Mouse (Mus musculus) adrenal gland, adult 2 months (tissue): Measurements from ENCODE around the gene Lamb1. TPM values are rescaled to one million over a fixed set of nuclear protein-coding genes. Genes with fewer than 3 reads are reported as not detected.

Experiments used
- DNase-seq: peaks from one replicate; pipeline ENCODE4 v3.0.0; 2021
- long read RNA-seq: library from polyadenylated mRNA; stranded (forward); transcript quantifications from one replicate; pipeline ENCODE4 v2.0.0, GENCODE M21; 2021
- polyA plus RNA-seq: library from polyadenylated mRNA; depleted of rRNA; stranded (reverse); fragments of >200 nt; gene quantifications from 2 replicates; pipeline ENCODE4 v1.2.3, GENCODE M21; 2012; rRNA removed
- total RNA-seq, 2 experiments: library from RNA; stranded (reverse); gene quantifications; 2 replicates each; pipeline ENCODE4 v1.2.3; 2021

Gene Lamb1
- total RNA-seq (100 to 1,000 TPM; 129 to 147 TPM), polyA plus RNA-seq (33.2 and 35.8 TPM in 2 replicates)
- long read RNA-seq, full-length matches to known transcripts, result 32 of 72 reads
- long read RNA-seq, partial matches to known transcripts, result 35 of 72 reads
- long read RNA-seq, other reads (novel, unspliced or antisense), result 5 of 72 reads

DNA sequence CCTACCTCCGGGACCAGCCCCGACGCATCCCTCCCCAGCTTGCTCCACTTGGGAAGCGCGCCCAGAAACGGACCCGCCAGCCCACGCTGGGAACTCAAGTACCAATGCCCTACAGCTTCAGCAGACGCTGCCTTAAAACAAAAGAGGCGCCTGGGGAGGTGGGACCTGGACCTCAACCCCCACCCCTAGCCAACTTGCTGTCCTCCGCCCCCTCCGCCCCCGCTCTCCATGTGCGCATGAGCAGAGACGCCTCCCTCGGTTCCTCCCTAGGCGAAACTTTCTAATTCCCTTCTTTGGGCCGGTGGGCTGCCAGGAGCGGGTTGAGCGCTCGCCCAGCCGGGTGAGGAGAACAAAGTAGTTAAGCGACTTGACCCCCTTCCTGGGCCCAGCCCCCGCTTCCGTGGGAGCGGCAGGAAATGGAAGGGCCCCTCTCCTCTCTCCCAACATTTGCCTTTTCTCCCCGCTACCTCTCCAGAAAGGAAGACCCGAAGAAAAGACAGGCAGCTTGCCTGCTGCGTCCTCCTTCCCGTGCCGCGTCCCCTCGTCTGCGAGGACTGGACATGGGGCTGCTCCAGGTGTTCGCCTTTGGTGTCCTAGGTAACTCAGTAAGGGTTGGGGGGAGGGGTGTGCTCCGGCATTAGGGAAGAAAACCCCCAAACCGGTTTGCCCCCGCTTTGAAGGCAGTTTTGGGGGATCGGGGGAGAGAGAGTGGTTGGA, at the start of gene Lamb1:
Gene Lamb1, plus strand, starts transcription at position 230 of the 717 bp plus-strand sequence.
- DNase-seq, result peak; percentile 91

DNA sequence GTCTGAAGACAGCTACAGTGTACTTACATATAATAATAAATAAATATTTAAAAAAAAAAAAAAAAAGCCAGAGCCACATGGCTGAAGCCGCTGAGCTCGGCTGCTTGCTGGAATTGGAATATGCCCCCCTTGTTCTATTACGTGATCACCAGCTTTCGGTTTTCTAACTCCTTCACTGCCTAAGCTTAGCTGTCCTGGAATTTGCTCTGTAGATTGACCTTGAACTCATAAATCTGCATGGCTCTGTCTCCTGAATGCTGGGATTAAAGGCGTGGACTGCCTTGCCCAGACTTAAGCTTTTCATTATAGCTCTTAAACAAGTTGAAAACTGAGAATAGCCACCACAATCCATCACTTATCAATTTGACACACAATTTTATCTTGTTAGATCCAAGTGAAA, 47.8 kb upstream of the Lamb1 start:
- DNase-seq, result peak; percentile 21

DNA sequence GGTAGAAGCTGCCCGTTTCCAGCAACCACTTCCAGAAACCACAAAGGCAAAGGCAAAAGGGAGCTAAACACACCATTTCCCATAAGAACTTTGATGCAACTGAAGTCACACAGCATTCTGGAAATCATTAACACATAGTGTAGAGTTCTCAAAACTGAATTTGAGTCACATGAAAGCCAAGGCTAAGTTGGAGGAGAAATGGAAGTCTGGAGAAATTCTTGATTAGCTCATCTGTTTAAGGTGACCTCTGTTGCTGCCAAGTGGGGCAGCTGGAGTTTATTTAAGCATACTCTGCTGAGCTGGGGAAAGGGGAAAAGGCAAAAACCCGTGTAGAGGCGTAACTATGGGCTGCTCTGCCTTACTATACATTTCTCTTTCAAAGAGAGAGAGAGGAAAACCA, 46.3 kb upstream of the Lamb1 start:
- DNase-seq, result peak; percentile 68

DNA sequence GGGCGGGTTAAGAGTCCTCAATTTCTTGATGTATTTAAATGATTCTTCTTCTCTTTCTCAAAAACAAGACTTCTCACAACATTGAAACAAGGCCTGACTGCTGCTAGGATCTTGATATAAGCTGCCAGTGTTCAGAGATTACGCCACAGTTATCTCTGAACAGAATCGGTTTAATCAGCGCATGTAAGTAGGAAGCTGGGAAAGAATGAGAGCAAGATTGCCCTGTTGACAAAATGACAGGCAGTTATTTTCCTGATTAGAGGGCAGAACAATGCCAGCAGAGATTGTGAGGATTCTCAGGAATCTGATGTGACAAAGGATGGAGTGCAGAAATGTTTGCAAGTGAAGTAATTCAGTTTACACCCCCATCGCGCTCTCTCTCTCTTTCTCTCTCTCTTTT, 43.5 kb upstream of the Lamb1 start:
- DNase-seq, result no peak

DNA sequence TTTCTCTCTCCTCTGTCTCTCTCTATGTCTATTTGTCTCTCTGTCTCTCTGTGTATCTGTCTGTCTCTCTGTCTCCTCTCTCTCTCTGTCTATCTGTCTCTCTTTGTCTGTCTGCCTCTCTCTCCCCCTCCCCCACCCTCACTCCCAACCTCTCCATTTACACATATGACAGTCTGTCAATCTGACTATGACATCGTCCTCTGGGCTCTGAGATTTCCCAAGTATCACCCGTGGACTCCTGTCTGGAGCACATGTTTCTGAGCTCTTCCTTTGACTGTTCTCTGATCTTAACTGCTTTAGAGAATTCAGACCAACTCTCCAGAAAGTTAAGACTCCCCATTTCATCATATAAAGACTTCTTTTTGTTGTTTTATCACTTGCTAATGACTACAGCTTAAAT, 42.8 kb upstream of the Lamb1 start:
- peak; percentile 6 for DNase-seq

DNA sequence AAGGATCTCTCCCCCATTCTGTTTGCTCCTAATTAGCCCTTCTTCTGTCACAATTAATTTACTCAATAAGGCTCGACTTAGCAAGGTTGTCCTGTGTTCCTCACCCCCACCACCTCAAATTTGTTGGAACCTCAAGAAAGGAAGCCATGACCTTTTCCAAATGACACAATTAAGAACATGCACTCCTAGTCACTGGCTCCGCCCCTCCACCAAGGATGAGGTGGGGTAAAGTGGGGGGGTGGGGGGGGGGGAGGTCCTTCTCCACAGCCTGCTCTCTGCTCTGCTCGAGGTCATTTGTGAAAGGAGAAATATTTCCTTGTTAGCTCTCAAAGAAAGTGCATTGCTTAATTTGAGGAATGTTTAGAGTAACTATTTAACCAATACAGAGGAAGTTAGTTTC, 42.3 kb upstream of the Lamb1 start:
- peak; percentile 47 for DNase-seq

DNA sequence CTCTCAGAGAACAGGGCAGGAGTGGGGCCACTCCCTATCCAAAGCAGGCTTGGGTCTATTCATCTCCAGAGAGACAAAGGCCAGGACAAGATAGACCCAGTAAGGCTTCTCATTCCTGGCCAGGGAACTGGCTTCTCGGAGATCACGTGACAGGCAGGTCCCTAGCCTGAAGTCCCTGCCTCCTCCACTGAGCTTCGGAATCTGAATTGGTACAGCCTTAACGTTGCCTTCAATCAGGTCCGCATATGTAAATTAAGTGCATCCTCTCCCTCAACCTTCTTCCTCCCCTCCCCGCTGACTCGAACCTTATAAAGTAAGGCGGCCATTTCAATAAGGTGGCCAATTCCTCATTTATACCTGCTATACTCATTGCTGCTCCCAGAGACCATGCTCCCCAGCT, 39.6 kb upstream of the Lamb1 start:
- DNase-seq, result no peak

DNA sequence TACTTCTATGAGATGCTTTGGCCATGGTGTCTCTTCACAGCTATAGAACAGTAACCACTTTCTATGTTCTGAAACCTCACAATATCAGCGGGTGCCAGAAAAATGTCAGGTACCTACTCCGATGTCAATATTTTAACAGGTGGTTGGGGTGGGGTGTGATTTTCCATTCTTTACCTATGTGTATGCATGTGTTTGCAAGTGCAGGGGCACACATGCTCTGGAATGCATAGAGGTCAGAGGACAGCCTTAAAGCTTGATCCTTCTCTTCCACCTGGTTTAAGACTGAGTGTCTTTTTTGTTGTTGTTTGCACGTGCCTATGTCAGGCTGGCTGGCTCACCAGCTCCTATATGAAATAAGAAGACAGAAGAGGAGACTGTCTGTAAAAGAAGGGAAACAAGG, 37.9 kb upstream of the Lamb1 start:
- no peak for DNase-seq

DNA sequence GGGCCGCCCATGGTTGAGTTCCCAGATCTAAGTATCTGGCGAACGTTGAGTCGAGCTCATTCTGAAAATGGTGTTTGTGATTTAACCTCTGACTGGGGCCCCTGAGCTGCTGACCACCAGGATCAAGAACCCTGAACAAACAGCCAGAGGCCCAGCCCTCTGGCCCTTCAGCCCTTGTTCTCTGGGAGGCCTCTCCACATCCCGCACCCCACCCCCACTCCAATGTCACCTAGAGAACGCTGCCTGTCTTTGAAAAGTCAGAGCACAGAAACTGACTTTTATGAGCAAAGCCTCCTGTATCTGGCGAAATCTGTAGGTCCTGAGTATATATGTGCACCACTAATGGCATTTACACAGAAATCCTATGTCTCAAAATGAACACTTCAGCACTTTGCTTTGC, 36.2 kb upstream of the Lamb1 start:
- no peak for DNase-seq

DNA sequence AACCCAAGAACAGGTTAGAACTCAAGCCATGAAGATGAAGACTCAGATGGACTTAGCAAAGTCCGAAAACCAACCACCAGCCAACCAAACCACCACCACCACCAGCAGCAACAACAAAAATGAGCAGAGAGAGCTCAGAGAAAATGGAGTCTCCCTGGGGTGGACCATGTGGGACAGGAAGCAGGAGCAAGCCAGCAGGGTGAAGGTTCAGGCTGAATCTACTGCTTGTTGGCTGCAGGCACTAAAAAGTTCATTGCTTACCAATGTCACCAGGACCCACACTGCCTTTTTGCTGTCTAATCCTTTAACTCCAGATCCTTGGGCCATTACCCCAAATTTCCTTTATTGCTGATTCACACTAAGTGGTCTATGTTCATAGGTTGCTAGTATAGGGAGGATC, 32.4 kb upstream of the Lamb1 start:
- no peak for DNase-seq

DNA sequence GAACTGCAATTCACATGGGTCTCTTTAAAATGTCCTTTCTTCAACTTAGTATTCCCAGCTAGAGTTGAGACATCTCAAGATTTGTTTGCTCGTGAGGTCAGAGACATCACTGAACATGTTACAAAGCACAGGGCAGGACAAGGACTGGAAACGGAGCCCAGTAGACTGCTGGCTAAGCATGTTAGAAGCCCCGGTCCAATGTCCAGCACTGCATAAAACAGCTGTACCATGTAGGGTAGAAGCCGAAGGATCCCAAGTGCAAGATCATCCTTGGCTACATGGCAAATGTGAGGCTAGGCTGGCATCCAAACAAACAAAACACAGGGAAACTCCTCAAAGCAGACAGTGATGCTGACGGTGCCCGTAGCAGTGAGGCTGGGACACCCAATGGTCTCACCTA, 30.0 kb upstream of the Lamb1 start:
- no peak for DNase-seq

DNA sequence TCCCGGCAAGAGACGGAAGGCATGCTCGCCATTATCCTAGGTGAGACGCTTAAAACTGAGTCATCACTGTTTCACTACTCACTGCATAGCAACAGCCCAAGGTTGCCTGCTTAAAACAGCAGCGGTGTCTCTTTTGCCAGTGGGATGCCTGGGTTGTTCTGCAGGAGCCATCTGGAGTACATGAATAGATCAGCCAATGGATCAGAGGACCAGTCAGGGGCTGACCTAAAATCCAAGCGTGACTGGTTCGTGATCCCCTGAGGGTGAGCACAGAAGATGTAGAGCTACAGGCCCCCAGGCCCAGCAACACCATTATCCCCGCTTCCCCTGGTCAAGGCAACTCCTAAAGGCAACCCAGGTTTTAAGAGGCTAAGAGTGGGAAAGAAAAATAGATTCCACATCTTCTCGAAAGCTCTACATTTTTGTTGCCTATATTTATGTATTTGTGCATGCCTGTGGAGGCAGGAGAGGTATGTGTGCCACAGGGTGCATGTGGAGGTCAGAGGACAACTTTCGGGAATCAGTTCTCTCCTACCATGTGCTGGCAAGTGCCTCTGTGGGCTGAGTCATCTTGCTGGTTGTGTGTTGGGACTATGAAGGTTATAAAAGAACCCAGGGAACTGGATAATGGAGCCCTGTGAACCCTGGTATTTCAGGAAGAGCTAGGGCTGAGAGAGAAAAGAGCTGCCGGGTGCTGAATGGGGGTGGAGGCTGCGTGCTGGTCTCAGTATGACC, 28.0 kb upstream of the Lamb1 start:
- peak; percentile 63 for DNase-seq

DNA sequence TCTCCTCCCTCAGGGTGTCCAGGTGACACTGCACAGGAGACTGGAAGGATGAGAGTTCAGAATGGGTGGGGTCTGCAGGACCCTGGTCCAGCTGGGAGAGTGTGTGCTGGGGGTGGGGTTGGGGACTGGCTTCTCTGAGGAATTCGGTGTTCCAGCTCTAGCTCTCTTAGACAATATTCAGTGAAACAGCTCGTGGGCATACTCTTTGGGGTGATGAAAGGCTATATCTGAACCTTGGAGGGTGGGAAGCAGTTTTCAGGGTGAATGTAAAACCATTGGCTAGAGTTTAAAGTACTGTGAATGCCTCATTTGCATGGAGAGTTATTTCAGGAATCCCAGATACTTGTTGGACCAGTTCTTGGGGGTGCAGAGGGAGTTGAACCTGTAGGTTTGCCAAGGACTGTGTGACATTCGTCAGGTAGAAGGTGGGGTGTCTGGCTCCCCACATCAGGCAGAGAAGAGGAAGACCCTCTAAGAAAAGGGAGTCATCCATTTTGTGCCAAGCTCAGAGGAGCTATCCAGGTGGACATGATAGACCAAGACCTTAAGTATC, 25.9 kb upstream of the Lamb1 start:
- no peak for DNase-seq

DNA sequence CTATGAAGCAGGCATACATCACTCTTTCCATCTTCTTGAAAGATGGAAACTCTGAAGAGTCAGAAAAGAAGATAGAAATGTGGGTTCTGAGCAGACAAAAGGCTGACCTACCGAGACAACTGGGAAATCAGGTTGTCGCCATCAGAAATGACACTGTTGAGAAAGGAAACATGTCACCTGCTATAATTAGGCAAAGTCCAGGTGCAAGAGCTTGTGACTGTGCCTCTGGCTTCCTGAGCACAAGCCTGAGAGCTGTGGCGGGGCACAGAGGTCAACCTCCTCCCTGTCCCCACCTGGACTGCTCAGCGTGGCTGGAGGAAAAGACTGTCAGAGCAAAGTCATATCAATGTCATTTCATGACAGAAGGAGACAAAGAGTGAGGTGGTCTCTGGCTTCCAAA, 25.2 kb upstream of the Lamb1 start:
- DNase-seq, result no peak

DNA sequence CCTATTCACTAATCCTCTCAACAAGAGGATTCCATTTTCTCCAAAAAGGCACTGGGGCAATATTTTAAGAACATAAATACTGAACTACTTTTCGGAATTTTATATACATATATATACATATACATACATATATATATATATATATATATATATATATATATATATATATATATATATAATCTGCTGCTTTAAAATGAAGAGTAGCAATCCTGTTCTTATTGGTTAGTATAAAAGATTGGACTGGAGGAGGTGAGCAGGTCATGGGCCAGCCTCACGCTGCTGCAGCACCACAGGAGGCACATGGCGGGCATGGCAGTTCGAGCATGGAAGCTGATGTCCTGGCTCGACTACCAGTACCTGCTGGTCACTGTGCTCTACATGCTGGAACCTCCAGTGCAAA, 24.6 kb upstream of the Lamb1 start, which contains the start of gene Gm6993:
Gene Gm6993, plus strand, starts transcription at position 301 of the 400 bp plus-strand sequence.
- DNase-seq, result no peak

DNA sequence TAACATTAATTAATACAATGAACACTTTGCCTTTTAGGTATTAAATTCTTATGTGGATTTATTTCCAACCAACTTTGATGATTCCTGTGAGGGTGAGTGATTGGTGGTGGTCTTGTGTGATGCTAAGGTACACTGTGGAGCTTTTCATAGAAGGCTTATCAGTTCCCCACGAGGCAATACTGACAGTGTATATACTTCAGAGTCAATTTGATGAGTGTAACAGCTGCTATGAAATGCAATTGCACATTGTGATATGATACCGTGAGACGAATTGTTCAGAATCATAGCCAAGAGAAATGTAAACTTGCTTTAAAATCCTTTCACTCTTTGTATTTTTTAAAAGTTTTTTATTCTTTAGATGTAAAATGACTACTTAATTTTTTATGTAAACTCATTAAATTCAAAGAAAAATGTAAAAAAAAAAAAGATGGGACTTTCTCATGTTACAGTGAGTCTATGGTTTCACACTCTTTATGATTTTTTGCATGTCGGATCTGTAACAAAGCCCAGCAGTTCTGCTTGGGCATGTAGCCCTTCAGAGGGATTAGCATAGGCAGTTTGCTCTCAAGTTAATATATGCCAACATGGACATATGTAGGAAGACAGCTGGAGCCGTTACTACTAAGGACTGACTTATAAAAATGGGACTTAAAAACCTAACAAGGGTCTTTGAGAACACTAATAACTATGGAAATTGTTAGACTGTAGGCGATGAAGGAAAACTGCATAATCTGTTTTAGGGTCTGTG, 23.3 kb upstream of the Lamb1 start:
- DNase-seq, result no peak

DNA sequence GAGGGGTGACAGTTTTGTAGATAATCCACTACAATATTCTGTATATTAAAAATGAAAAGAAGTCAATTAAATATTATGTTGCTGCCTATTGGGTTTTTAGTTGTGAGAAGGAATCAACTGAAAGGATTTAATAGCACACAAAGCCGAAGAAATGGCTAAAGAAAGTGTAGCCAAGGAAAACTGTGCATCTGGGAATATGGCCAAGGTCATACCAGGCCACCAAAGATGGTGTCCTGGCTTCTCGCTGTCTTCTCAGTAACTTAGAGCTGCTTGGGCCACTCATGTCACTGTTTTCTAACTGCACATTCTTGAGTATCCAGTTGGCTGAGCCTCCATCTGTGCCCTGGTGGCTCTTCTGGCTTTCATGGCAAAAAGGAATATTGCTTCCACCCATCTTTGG, 21.0 kb upstream of the Lamb1 start:
- no peak for DNase-seq

DNA sequence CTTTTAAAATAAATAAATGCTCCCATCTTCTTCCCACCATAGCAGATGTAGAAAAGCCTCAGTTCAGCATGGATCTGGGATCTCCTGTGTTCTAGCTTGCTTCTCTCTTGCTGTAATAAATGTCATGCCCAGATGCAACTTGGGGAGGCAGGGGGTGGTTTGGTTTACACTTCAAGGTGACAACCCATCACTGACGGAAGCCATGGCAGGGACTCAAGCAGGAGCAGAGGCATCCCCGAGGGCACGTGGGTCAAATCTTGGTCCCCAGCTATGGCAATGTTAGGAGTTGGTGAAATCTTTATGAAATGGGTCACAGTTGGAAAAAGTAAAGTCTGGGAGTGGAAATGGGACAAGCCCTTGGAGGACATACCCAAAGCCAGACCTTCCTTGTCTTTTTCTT, 20.3 kb upstream of the Lamb1 start:
- no peak for DNase-seq

DNA sequence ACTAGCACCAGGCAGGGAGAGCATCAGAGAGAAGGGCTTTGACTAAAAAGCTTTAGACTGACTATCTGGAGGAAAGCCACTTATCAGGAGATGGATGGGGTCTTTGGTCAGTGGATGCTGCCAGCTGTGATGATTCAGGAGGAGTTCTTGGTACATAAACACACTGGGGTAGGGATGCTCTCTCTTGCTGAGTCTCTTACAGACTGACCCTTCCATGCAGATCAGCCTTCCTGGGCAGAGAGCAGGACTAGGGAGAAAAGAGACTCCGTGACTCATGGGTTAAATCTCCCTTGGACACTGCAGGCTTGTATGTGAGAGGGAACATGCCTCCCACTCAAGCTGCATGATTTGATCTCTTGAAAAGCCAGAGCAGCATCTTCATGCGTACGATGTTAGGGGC, 18.9 kb upstream of the Lamb1 start:
- no peak for DNase-seq

DNA sequence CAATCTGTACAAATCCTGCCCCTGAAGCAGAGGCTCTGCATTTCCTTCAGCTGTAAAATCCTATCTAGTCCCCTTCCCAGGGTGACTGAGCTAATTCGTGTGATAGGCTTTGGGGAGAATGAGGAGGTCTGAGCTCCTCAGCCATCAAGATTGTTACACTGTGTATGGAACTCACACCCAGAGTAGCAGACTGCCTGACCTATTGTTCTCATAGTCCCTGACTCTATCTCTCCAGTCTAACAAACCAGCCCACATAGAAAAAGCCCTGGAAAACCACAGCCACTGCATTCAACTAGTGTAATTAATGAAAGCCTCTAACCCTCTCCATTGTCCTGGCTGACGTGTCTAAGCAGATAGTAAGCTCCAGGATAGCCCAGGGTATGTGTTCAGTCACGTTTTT, 18.4 kb upstream of the Lamb1 start:
- DNase-seq, result no peak

DNA sequence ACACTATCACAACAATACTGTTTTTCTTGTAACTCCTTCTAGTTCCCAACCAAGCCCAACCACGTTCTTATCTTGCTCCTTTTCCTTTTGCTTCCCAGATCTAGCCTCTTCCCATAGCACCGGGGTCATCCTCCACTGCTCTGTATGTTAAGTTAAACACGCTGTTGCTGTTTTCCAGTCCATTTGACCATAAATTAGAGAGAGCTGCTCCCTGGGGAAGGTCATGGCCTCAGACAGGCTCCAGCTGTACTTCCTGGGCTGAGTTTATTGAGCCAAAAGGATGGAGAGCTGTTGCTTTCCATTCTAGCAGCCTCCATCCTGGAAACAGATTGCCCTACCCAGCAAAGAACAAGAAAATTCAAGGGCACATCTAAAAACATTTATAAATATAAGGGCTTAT, 16.9 kb upstream of the Lamb1 start:
- DNase-seq, result no peak

DNA sequence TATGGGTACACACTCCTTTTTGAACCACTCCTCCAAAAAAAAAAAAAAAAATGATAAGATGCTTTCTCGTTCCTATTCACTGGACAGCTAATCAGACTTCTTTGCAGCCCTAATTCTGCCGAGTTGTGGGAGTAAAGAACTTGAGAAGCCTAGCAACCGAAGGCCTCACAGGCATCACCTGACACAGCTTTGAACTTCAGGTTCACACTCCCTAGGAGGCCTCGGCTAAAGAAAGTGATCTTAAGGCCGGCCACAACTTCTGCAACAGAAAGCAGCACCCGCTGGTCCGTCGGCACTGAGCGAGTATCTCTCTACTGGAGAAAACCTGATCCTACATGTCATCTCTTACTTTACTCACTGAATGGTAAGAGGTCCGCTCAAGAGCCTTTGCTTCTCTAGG, 16.4 kb upstream of the Lamb1 start:
- no peak for DNase-seq

DNA sequence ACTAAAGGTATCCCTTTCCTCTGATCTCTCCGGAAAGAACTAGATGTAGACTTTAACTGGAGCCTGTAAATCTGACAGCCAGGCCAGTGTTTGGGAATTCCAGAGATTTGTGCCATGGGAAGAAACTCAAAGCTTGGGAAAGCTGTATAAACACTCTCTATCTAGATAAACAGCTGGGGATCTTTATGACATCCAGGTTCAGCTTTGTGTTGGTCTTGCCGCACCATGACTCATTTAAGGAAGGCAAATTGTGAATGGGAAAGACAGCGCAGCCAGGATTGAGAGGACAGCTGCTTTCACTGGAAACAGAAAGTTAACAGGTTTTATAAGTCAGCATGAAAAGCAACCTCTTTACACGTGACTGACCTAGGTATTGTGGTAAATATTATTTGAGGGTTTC, 12.8 kb upstream of the Lamb1 start:
- DNase-seq, result no peak
